Mouse (Mus musculus) erythroid progenitor cell, adult 5-6 weeks (primary cell): ENCODE measurements around the gene Adgrg6. TPM values are rescaled to one million over a fixed set of nuclear protein-coding genes. Genes with fewer than 3 reads are reported as not detected.

Experiments used
- ATAC-seq: replicated peaks from 2 replicates; pipeline ENCODE4 v1.8.0; 2016; ENCODE audit warnings: moderate number of reproducible peaks, mild to moderate bottlenecking, moderate TSS enrichment, inconsistent platforms; ENCODE audit not compliant: poor library complexity, low FRiP score, severe bottlenecking
- total RNA-seq, 2 experiments: library from RNA; stranded (forward) in 1 of 2; stranded (reverse) in 1 of 2; fragments of 150-400 nt in 1 of 2; fragments of 186-747, 209-891 nt in 1 of 2; gene quantifications; 2 replicates each; pipeline versions ENCODE4 v1.2.3 to v1.2.4; 2015 to 2017; ENCODE audit warnings: low replicate concordance in 2 of 2

Adgrg6 gene
- total RNA-seq, 2 experiments from 2014 or later = not detected

GRCm38 (mm10) chr10:14495658-14496057, 49.8 kb downstream of the Adgrg6 start:
- ATAC-seq = no peak

- no peak for ATAC-seq
Observed at GRCm38 (mm10) chr10:14495204-14495603, 50.3 kb downstream of the Adgrg6 start.

DNA sequence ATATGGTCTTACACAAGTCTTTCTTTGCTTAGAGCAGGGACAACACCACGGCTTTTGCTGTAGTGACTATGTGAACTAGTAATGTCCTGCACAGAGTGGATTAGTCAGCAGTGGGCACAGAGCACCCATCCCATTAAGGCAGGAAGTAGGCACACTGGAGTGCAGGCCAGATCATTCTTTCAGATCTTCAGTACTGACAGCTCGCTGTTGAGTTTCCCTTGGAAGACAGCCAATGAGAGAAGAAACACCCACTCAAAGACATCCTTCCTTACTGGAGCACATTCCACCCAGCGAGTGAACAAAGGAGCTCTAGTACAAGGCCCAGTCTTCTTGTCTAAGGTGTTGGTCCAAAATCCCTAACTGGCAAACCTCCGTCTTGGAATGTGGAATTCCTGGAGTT, 53.6 kb downstream of the Adgrg6 start:
- no peak for ATAC-seq

DNA sequence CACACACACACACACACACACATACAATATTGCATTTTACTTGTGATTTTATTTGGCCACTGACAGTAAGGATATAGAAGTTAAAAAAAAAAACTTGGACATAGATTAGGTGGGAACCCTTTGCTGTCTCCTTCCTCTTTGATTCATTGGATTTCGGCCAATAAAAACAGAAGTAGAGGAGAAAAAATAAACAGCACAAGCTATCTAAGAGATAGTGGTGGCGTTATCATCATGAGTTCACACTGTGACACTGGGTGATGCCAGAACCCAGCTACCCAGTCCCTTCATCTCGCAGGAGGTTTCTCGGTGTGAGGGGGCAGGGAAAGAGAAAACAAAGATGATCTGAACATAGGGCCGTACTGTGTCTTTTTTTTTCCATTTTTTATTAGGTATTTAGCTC, 62.2 kb downstream of the Adgrg6 start:
- no peak for ATAC-seq

GRCm38 (mm10) chr10:14482483-14482882, 63.0 kb downstream of the Adgrg6 start:
- no peak for ATAC-seq

GRCm38 (mm10) chr10:14480928-14481327, 64.5 kb downstream of the Adgrg6 start:
- no peak for ATAC-seq

- ATAC-seq = no peak
Observed at GRCm38 (mm10) chr10:14476393-14476792, 69.1 kb downstream of the Adgrg6 start.

GRCm38 (mm10) chr10:14475641-14476040, 69.8 kb downstream of the Adgrg6 start:
- no peak for ATAC-seq

- no peak for ATAC-seq
Observed at GRCm38 (mm10) chr10:14474541-14475305, 70.7 kb downstream of the Adgrg6 start.

DNA sequence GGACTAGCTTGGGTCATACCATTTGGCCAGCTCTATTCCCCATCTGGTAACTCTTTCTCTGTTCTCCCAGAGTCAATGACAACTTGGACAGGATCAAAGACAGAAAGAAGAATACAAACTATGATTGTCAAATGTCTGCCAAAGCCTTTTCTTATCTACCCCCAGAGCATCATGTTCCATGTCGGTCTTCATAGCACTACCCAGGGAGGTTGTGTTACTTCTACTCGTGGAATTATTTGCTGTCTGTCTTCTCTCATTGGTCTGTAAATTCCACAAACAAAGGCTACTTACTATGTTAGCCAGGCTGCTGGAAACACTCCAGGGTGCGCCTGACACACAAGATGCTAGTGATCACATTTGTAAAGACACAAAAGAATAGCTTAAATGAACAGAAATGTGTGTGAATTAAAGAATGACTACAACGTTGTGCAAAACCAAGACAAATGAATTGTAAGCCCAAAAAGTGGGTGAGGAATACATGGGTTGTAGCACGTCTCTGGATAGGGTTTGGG, 74.4 kb downstream of the Adgrg6 start:
- no peak for ATAC-seq

GRCm38 (mm10) chr10:14468623-14469022, 76.8 kb downstream of the Adgrg6 start:
- ATAC-seq = no peak

- no peak for ATAC-seq
Observed at GRCm38 (mm10) chr10:14463796-14464511, 81.5 kb downstream of the Adgrg6 start.

DNA sequence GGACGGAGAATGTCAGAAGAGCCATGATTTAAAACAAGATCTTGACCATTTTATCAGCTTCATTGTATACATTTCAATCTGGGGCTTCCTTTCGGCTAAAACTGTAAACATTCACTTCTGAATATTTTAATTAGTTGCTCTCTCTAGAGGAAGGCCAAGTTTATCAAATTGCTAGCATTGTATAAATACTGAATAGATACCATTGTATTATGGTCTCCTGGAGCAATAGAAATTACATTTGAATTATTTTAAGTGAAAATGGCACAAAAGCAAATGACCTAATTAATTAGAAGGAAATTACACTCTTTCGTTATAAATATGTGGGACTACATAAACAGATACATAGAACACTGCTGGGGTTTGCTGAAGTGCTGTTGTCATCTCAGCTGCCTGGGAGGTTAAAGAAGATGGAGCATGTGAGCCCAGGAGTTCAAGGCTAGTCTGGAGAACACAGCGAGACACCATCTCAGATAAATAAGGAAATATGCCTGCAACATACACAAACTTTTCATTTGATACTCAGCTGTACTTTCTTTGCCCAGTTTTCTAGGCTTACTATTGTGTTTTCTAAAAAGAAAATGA, 84.4 kb downstream of the Adgrg6 start:
- no peak for ATAC-seq

- no peak for ATAC-seq
Observed at GRCm38 (mm10) chr10:14460252-14460932, 85.1 kb downstream of the Adgrg6 start.

DNA sequence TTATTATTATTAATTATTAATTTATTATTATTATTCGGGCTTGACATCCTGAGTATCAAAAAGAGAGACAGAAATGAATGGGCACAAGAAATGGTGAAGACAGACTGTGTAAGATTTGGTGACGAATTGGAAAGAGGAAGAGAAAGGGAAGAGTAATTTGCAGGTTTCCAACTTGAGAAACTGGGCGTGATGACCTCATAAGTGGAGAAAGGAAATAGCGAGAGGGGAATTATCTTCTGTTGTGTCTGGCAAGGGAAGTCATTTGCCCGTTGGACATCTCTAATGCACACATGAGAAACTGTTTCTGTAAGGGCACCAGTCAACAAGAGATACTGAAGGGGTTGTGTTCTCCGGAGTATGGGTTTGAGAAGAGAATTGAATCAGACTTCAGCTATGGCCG, 85.6 kb downstream of the Adgrg6 start:
- ATAC-seq = no peak

DNA sequence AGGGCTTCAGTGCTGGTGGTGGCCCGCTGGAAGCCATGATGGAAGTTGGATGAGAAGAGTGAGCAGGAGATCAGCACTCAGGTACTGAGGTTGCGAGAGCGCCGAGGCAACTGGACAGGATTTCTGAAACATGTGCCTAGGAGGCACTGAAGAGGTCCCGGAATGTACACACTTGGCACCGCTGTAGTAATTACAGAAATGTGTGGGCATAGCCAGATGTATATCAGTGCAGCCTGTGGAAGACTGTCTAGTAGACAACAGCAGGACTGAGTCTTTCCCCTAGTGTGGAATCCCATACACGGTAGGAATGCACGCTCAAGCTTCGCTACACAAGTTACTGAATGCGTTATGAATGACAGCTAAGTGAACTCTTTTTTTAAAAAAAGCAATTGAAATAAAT, 86.1 kb downstream of the Adgrg6 start:
- no peak for ATAC-seq

DNA sequence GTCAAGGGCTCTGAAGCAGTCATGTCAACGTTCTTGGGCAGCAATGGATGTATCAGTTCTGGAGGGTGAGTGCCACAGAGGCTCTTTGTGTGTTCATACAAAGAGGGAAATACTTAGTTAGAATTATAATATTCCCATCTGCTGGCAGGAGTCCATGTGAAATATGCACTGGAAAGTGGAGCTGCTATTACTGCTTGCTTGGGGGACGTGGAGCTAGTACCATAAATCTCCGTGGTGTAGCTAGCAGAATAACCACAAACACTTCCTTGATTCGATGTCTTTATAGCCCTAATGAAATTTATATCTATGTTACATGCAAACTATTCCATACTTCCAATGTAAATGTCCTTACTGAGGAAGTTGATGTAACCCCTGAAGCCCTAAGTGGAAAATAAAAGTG, 91.0 kb downstream of the Adgrg6 start:
- ATAC-seq = no peak

GRCm38 (mm10) chr10:14451811-14452210, 93.6 kb downstream of the Adgrg6 start:
- no peak for ATAC-seq

GRCm38 (mm10) chr10:14450073-14450472, 95.4 kb downstream of the Adgrg6 start:
- ATAC-seq = no peak

- ATAC-seq = 0 out of 2 replicates have a peak, but pooled peaks have one; percentile 30
Observed at GRCm38 (mm10) chr10:14445590-14446291, 99.7 kb downstream of the Adgrg6 start.
